9 mouse cellular contexts compared by ENCODE assay signal in the genomic region with DNA sequence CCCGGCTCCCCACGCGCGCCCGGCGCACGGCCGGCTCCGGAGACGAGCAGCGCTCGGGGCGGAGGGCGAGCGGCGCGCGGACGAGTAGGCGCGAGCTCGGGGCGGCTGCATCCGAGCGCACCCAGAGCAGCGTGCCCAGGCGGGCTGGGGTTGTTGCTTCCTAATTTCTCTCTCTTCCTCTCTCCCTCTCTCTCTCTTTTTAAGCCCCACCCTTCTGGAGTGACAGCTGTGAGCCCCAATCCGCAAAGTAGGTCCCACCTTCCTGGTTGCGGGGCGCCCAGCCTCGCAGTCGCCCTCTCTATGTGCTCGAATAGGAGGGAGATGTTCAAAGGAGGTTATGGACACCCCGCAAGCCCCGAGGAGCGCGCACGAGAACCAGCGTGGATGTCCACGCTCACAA. TPM values are rescaled to one million over a fixed set of nuclear protein-coding genes. Genes with fewer than 3 reads are reported as not detected.
DNase-seq lines count a peak whose midpoint lies in the region; ATAC-seq and TF ChIP-seq lines count a peak whose summit lies in the region.
"Had no signal": no experiment of that assay in that cellular context is flagged by ENCODE, and none has a peak within 500 bp of the region (broad histone marks: within the 10 kb centered on the region; RNA-seq: fewer than 3 reads in every experiment).

A gene (minus strand): TSS at position 162 of the 400 bp plus-strand sequence.

- peaks cover 22% of the 10 kb centered on the region for H3K4me1 ChIP-seq in E14TG2a.4 (replicated peaks; ENCODE audit: low read depth, low read length)
- H3K4me1 ChIP-seq in hindbrain, embryonic 12.5 days, result peaks cover 11% of the 10 kb centered on the region
- peaks cover 16% of the 10 kb centered on the region for H3K4me1 ChIP-seq in limb, embryonic 10.5 days
- H3K4me1 ChIP-seq in neural tube, embryonic 14.5 days (ENCODE audit: control insufficient read depth, insufficient read depth, low read length), result no peaks in the 10 kb centered on the region

- peak within 1 kb of the TSS; percentile 77 for H3K4me3 ChIP-seq in E14TG2a.4 (replicated peaks; ENCODE audit: low read length)
- H3K4me3 ChIP-seq in hindbrain, embryonic 12.5 days, result peak within 1 kb of the TSS; percentile 56
- H3K4me3 ChIP-seq in limb, embryonic 10.5 days, result peak within 1 kb of the TSS; percentile 61
- H3K4me3 ChIP-seq in neural tube, embryonic 14.5 days (ENCODE audit: low read depth, low read length), result peak within 1 kb of the TSS; percentile 43

- H3K27ac ChIP-seq in hindbrain, embryonic 12.5 days, result no peak within 1 kb of the TSS
- peak within 1 kb of the TSS; percentile 64 for H3K27ac ChIP-seq in limb, embryonic 10.5 days
- H3K27ac ChIP-seq in neural tube, embryonic 14.5 days (ENCODE audit: low read depth, low read length), result no peak within 1 kb of the TSS
- H3K27ac ChIP-seq: macrophage had no signal

- peak; percentile 41 for DNase-seq in embryo, embryonic 10 days (ENCODE audit: low spot score)
- peak; percentile 54 for DNase-seq in limb, embryonic 10.5 days (ENCODE audit: low spot score)
- no peak for DNase-seq in adrenal gland, postnatal 4 days (ENCODE audit: low spot score in 2 of 2)
- DNase-seq in spleen, adult 18-20 months, result no peak
- no peak for DNase-seq in thymus, postnatal 4 days

- H3K4me2 ChIP-seq in hindbrain, embryonic 12.5 days (replicated peaks), result peak within 1 kb of the TSS; percentile 94
- peak within 1 kb of the TSS; percentile 83 for H3K4me2 ChIP-seq in neural tube, embryonic 14.5 days (ENCODE audit: low read depth, low read length)

- H3K9ac ChIP-seq in hindbrain, embryonic 12.5 days, result peak within 1 kb of the TSS; percentile 60
- peak within 1 kb of the TSS; percentile 51 for H3K9ac ChIP-seq in neural tube, embryonic 14.5 days (replicated peaks; ENCODE audit: low read depth, low read length)

- no peak for ATAC-seq in hindbrain, embryonic 12.5 days (ENCODE audit: low FRiP score)
- ATAC-seq in neural tube, embryonic 14.5 days (ENCODE audit: low read depth), result no peak

- TF ChIP-seq CTCF in E14TG2a.4 (conservative IDR thresholded peaks at IDR 0.05; ENCODE audit: low read length), result no peak

- WGBS in hindbrain, embryonic 12.5 days, result under 1% methylated on average over 36 of the region's 40 CpGs
- 1% methylated on average over 40 of the region's 40 CpGs for WGBS in limb, embryonic 10.5 days
- WGBS in neural tube, embryonic 14.5 days, result under 1% methylated on average over 26 of the region's 40 CpGs

- H3K27me3 ChIP-seq in E14TG2a.4 (ENCODE audit: insufficient read depth, low read length), result peaks cover 57% of the 10 kb centered on the region
- H3K27me3 ChIP-seq in hindbrain, embryonic 12.5 days, result peaks cover 83% of the 10 kb centered on the region
- H3K27me3 ChIP-seq in limb, embryonic 10.5 days (ENCODE audit: low read depth, poor library complexity, severe bottlenecking), result peaks cover 84% of the 10 kb centered on the region
- peaks cover 32% of the 10 kb centered on the region for H3K27me3 ChIP-seq in neural tube, embryonic 14.5 days (ENCODE audit: control insufficient read depth, insufficient read depth, low read length)

- no peaks in the 10 kb centered on the region for H3K36me3 ChIP-seq in E14TG2a.4 (ENCODE audit: insufficient read depth, low read length)
- no peaks in the 10 kb centered on the region for H3K36me3 ChIP-seq in hindbrain, embryonic 12.5 days
- no peaks in the 10 kb centered on the region for H3K36me3 ChIP-seq in limb, embryonic 10.5 days
- H3K36me3 ChIP-seq in neural tube, embryonic 14.5 days (ENCODE audit: control insufficient read depth, insufficient read depth, low read length), result no peaks in the 10 kb centered on the region

- H3K9me3 ChIP-seq in E14TG2a.4 (ENCODE audit: low read length), result no peaks in the 10 kb centered on the region
- H3K9me3 ChIP-seq in hindbrain, embryonic 12.5 days (replicated peaks), result no peaks in the 10 kb centered on the region
- no peaks in the 10 kb centered on the region for H3K9me3 ChIP-seq in limb, embryonic 10.5 days (replicated peaks)
- no peaks in the 10 kb centered on the region for H3K9me3 ChIP-seq in neural tube, embryonic 14.5 days (ENCODE audit: control insufficient read depth, low read length)

RNA-seq across cellular contexts. Expression of the gene that starts here (rescaled TPM):
- polyA plus RNA-seq in hindbrain, embryonic 12.5 days (2016; fragmentation: Nextera tagmentation; extraction: Ambion mirVana), result 0.96 and 2.4 TPM in 2 replicates
- 0.79 and 1.2 TPM in 2 replicates for polyA plus RNA-seq in limb, embryonic 10.5 days (2016; fragmentation: Nextera tagmentation; extraction: Ambion mirVana)
- 2.9 and 4.3 TPM in 2 replicates for polyA plus RNA-seq in neural tube, embryonic 14.5 days (2014; fragmentation: Nextera tagmentation; extraction: Ambion mirVana)
- 1 to 10 TPM in 1 of 2 experiments, under 1 TPM in 1; 0.48 to 1.3 TPM for total RNA-seq in adrenal gland, postnatal 4 days (2021)
- polyA plus RNA-seq: macrophage had no signal

Comparison
In these comparisons a context has a peak if more than half of its experiments do, and no peak if none do; other contexts are left out.
1. DNase-seq: peak in embryo, embryonic 10 days (single experiment) and limb, embryonic 10.5 days (single experiment); none in adrenal gland, postnatal 4 days (0 of 2), spleen, adult 18-20 months (0 of 2) and thymus, postnatal 4 days (single experiment).
2. Peak in every context shown above with its lines, with median percentiles within 50 percentile points of each other: H3K4me3 ChIP-seq.